Mouse (Mus musculus): Measurements from ENCODE around the gene Slc9a9. TPM values are rescaled to one million over a fixed set of nuclear protein-coding genes. Genes with fewer than 3 reads are reported as not detected.

Gene Slc9a9
- polyA plus RNA-seq (2017; shearing (Covaris generic)): 63.6 TPM

GRCm38 (mm10) chr9:94669791-94670577, at the start of gene Slc9a9:
TSS of gene Slc9a9 (plus strand) at chr9:94669909.

Other genes starting within 250 kb of the Slc9a9 start
- 1.2 TPM for gene 1190002N15Rik, start 131.8 kb upstream of the Slc9a9 start, polyA plus RNA-seq (2017; shearing (Covaris generic))

All from activated CD4-positive, CD25-positive, alpha-beta regulatory T cell, adult 9 weeks (primary cell).